Mouse (Mus musculus) liver, adult 2 months (tissue): ENCODE results near the gene Ttll3. TPM values are rescaled to one million over a fixed set of nuclear protein-coding genes. Genes with fewer than 3 reads are reported as not detected.

Experiments used
- DNase-seq: peaks from one replicate; pipeline ENCODE4 v3.0.0-alpha.2; 2011; ENCODE audit warnings: low read depth, low spot score; ENCODE audit errors: extremely low read depth
- H3K27ac ChIP-seq: fragments of 200-500 bp; replicated peaks from 2 replicates; pipeline ENCODE4 v1.5.1; 2012; ENCODE audit warnings: low read depth, mild to moderate bottlenecking, control low read depth, inconsistent platforms, low read length; ENCODE audit not compliant: insufficient read depth
- H3K27me3 ChIP-seq: fragments of 200-500 bp; 2 replicates; pipeline ENCODE4 v1.6.1; 2012; ENCODE audit warnings: mild to moderate bottlenecking, moderate library complexity, low read length, inconsistent platforms; ENCODE audit not compliant: control insufficient read depth, insufficient read depth
- H3K36me3 ChIP-seq: fragments of 200-500 bp; 2 replicates; pipeline ENCODE4 v1.6.1; 2012; ENCODE audit warnings: low read length, inconsistent platforms; ENCODE audit not compliant: control insufficient read depth, insufficient read depth
- H3K4me1 ChIP-seq: fragments of 200-500 bp; 2 replicates; pipeline ENCODE4 v1.6.1; 2011; ENCODE audit warnings: low read length; ENCODE audit not compliant: control insufficient read depth, insufficient read depth
- H3K4me3 ChIP-seq: fragments of 200-500 bp; 2 replicates; pipeline ENCODE4 v1.5.1; 2011; ENCODE audit warnings: low read depth, mild to moderate bottlenecking, control low read depth, low read length, moderate library complexity; ENCODE audit not compliant: insufficient read depth
- H3K79me2 ChIP-seq: fragments of 200-500 bp; 2 replicates; pipeline ENCODE4 v1.6.1; 2012; ENCODE audit warnings: inconsistent platforms, mild to moderate bottlenecking, low read length, moderate library complexity; ENCODE audit not compliant: control insufficient read depth, insufficient read depth
- H3K9ac ChIP-seq: fragments of 200-500 bp; 2 replicates; pipeline ENCODE4 v1.6.1; 2012; ENCODE audit warnings: low read depth, mild to moderate bottlenecking, control low read depth, inconsistent platforms, low read length
- CTCF ChIP-seq: fragments of 200-500 bp; IDR thresholded peaks from 2 replicates; pipeline ENCODE4 v1.5.1; 2011; ENCODE audit warnings: low read depth, low read length, control low read depth
- POLR2A ChIP-seq: fragments of 200-500 bp; IDR thresholded peaks from 2 replicates; pipeline ENCODE4 v1.6.1; 2011; ENCODE audit warnings: low read length, control low read depth; ENCODE audit not compliant: insufficient read depth; ENCODE audit errors: extremely low read depth
- WGBS: fragments of 180-500 bp; shearing (Covaris S2); methylation state at CpG from one replicate; pipeline ENCODE4 v1.1.7; 2018; 5-methylcytosine and 5-hydroxymethylcytosine counted together
- polyA plus RNA-seq: library from polyadenylated mRNA; depleted of rRNA; stranded (reverse); fragments of >200 nt; gene quantifications from 2 replicates; pipeline ENCODE4 v1.2.3, GENCODE M21; 2012
- total RNA-seq: library from RNA; depleted of rRNA; stranded (reverse); fragments of >200 nt; gene quantifications from 2 replicates; pipeline ENCODE4 v1.2.3, GENCODE M21; 2014

The Ttll3 gene
- total and polyA plus RNA-seq, 2 experiments, result 0.65 to 1.7 TPM

DNA sequence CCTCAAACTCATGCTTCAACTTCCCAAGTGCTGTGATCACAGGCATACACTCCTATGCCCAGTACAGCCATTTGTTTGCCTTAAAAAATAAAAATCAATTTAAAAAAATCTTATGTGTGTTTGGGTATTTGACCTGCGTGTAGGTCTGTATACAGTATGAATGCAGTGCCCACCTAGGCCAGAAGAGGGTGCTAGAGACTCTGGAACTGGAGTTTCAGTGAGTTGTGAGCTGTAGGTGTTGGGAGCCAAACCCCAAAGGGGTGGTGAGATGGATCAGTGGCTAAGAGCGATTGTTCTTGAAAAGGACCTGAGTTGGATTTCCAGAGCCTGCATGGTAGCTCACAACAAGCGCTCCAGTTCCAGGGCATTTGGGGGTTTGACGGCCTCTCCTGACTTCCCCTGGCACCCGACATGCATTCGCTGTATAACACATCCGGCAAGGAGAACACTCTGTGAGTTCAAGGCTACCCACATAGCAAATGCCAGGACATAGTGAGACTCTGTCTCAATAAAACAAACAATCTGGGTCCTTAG lies 52.2 kb downstream of the Ttll3 start:
- Histone ChIP-seq H3K79me2 (peaks cover 5% of the 10 kb centered on the region), H3K36me3 (peaks cover 2% of the 10 kb centered on the region; the same call in 1 of the 2 replicates), H3K27me3 (no peaks in the 10 kb centered on the region), H3K4me3 (no peak overlapping the region), H3K27ac (no peak overlapping the region), H3K9ac (no peak overlapping the region), H3K4me1 (peaks cover 31% of the 10 kb centered on the region)
- TF ChIP-seq POLR2A (no peak), CTCF (peak; percentile 57; the same call in 1 of the 2 replicates)
- WGBS, result 35% methylated on average over 7 of the region's 7 CpGs
- DNase-seq, result peak; percentile 84

DNA sequence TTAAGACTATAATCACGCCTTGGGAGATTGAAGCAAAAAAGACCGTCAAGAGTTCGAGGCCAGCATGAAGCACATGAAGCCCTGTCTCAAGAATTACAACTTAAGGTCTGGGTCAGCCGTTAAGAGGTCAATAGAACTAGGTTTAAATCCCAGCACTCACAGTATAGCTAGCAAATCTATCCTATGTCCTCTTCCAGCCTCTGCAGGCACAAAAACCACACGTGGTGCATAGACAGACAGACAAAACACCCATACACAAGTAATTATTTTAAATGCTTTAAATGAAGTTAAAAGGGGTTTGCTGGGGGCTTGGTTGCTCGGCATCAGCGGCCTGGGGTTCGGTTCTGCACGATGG lies 53.0 kb downstream of the Ttll3 start:
- H3K27ac ChIP-seq, result no peak overlapping the region
- H3K4me3 ChIP-seq, result no peak overlapping the region
- peaks cover 9% of the 10 kb centered on the region; the same call in 1 of the 2 replicates for H3K36me3 ChIP-seq
- WGBS, result 39% methylated on average over 9 of the region's 9 CpGs
- peaks cover 5% of the 10 kb centered on the region for H3K79me2 ChIP-seq
- TF ChIP-seq CTCF, result no peak
- no peak for TF ChIP-seq POLR2A
- no peak for DNase-seq
- peaks cover 31% of the 10 kb centered on the region for H3K4me1 ChIP-seq
- H3K27me3 ChIP-seq, result no peaks in the 10 kb centered on the region
- H3K9ac ChIP-seq, result no peak overlapping the region

DNA sequence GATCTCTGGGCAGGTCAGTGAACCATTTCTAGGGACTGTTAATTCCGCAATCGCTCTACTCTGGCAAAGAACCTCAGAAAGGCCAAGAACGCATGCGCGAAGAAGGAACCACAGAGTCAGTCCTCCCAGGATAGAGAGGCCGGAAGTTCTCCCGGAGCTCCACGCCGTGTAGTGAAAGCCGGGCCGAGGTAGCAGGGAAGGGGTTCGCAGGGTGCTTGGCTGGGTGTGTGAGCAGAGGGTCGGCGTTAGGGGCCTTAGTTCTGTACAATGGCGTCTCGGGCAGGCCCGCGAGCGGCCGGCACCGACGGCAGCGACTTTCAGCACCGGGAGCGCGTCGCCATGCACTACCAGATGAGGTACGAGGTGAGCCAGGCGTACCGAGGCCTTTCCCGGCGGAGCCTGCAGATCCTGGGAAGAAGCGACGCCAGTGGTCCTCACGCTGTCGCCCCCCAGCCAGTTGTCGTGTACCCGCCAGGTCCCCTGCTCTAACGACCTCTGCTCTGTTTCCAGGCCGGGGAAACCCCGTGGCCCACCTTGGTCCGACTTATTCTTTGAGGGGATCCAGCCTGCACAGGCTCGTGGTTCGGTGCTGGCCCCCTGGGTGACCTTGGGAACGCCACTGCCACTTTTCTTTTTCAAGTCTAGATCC lies 53.5 kb downstream of the Ttll3 start, which contains the start of gene Jagn1:
Jagn1 (plus strand) TSS at position 128 of the 649 bp plus-strand sequence.
- peak within 1 kb of the TSS; percentile 93 for H3K9ac ChIP-seq
- TF ChIP-seq POLR2A, result peak; percentile 56; the same call in 1 of the 2 replicates
- no peak for TF ChIP-seq CTCF
- peaks cover 30% of the 10 kb centered on the region for H3K4me1 ChIP-seq
- peak within 1 kb of the TSS; percentile 72 for H3K27ac ChIP-seq
- peak; percentile 92 for DNase-seq
- no peaks in the 10 kb centered on the region for H3K27me3 ChIP-seq
- H3K79me2 ChIP-seq, result peaks cover 5% of the 10 kb centered on the region
- peak within 1 kb of the TSS; percentile 92 for H3K4me3 ChIP-seq
- H3K36me3 ChIP-seq, result peaks cover 12% of the 10 kb centered on the region; the same call in 1 of the 2 replicates
- under 1% methylated on average over 45 of the region's 45 CpGs for WGBS

DNA sequence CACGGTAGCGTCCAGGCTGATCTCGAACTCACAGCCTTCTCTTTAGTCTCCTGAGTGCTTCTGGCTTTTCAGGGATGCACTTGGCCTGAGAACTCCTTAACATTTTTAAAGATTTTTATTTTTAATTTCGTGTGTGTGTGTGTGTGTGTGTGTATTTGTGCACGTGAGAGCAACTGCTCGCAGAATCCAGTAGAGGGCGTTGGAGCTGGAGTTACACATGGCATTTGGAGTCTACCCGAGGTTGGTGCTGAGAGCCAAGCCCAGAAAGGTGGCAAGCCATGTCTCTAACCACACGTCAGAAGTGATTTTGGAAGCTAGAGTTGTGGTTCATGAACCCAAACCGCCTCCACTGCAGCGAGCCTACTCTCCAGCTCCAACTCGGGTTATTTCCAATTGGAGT lies 54.0 kb downstream of the Ttll3 start:
- peaks cover 28% of the 10 kb centered on the region for H3K4me1 ChIP-seq
- H3K9ac ChIP-seq, result peak overlapping the region; percentile 93
- H3K4me3 ChIP-seq, result peak overlapping the region; percentile 92
- H3K27me3 ChIP-seq, result no peaks in the 10 kb centered on the region
- peaks cover 17% of the 10 kb centered on the region for H3K36me3 ChIP-seq
- H3K79me2 ChIP-seq, result peaks cover 5% of the 10 kb centered on the region
- WGBS, result 34% methylated on average over 12 of the region's 12 CpGs
- peak; percentile 41 for DNase-seq
- TF ChIP-seq CTCF (peak; percentile 45; the same call in 1 of the 2 replicates), POLR2A (no peak)
- peak overlapping the region; percentile 72 for H3K27ac ChIP-seq

DNA sequence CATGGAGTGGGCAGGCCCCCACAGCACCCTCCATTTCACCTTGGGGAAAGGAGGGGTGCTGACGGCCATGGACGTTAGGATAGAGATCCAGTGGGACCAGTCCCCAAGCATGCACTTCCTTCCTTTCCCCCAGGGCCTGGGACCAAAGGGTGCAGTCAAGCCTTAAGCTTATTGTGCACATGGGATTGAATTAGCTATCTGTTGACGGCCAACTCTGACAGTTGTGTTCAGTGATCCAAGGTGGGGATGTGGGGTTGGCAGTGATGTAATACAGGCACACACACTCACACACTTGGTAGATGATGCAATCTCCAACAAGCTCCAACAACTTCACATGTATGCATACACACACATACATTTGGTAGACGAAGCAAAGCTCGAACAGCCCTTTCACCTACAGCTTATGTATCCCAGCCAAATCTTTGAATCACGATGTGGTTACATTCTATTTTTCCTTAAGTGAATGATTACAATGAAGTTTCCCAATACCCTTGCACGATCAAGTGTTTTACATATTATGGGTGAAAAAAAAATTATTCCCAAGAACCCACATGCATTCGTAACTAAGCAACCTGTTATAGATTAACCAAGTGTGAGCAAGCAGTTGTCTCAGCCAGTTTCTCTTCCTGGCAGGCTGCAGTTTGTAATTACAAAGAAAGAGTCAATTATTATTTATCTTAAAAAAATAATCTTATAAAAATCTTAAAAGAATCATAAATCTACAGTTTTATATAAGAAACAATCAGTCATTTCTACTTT lies 55.3 kb downstream of the Ttll3 start:
- no peak overlapping the region for H3K9ac ChIP-seq
- TF ChIP-seq POLR2A (no peak), CTCF (no peak)
- H3K27me3 ChIP-seq, result no peaks in the 10 kb centered on the region
- DNase-seq, result peak; percentile 62
- peaks cover 19% of the 10 kb centered on the region for H3K36me3 ChIP-seq
- H3K27ac ChIP-seq, result no peak overlapping the region
- H3K79me2 ChIP-seq, result peaks cover 5% of the 10 kb centered on the region
- 33% methylated on average over 8 of the region's 8 CpGs for WGBS
- H3K4me1 ChIP-seq, result peaks cover 21% of the 10 kb centered on the region
- no peak overlapping the region for H3K4me3 ChIP-seq
